Comparison of ENCODE assay signal across 8 mouse cellular contexts in the genomic region with DNA sequence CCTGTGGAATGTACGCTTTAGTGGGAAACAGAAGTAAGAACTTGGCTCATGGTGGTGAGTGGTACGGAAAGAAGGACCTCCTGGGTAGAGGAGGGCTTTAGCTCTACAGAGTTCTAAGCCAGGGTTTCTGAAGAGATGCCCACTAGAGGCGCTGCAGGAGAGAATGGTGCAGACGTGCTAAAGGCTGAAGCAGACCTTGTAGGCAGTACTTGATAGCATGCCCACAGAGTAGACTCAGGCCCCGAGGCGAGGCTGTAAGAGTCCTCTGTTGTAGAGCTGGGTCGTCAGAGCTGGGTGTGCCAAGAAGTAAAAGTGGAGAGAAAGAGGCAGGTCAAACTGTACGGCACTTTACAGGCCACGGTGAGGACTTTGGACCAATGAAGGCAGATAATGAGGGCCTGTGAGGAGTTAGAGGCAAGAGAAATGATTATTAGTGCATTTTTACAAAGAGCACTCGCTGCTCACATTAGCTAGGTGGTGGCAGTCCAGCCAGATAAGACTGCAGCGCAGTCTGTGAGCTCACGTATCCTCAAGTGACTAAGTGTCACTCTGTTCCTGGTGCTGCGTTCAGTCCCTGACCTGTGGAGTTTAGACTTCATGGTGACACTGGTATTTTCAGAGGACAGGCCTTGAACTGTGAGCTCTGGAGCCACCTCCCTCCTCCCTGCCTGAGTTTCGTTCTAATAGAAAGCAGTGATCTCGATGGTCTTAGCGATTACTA. TPM values are rescaled to one million over a fixed set of nuclear protein-coding genes. Genes with fewer than 3 reads are reported as not detected.
DNase-seq lines count a peak whose midpoint lies in the region; ATAC-seq and TF ChIP-seq lines count a peak whose summit lies in the region.

No protein-coding gene starts in this region.

- peak; percentile 27 for DNase-seq in heart, postnatal 0 days (ENCODE audit: low spot score)
- DNase-seq in heart, adult 8-10 months (ENCODE audit: low spot score) = no peak
- DNase-seq in testis, postnatal 14 days (ENCODE audit: low spot score) = no peak
- DNase-seq in urinary bladder, postnatal 10 days (ENCODE audit: low spot score) = no peak
- no peak for DNase-seq in urinary bladder, postnatal 25 days (ENCODE audit: low spot score)

- H3K27me3 ChIP-seq in heart, postnatal 0 days (ENCODE audit: control insufficient read depth, insufficient read depth, low read length) = no peaks in the 10 kb centered on the region
- H3K27me3 ChIP-seq in testis, adult 2 months (ENCODE audit: control insufficient read depth, insufficient read depth, low read length) = no peaks in the 10 kb centered on the region
- H3K27me3 ChIP-seq in intestine, postnatal 0 days (replicated peaks; ENCODE audit: control insufficient read depth, insufficient read depth, low read length) = no peaks in the 10 kb centered on the region
- no peaks in the 10 kb centered on the region for H3K27me3 ChIP-seq in small intestine, adult 2 months (ENCODE audit: control insufficient read depth, insufficient read depth, low read length)

- peak; percentile 50 for TF ChIP-seq CTCF in heart, postnatal 0 days (IDR thresholded peaks at IDR 0.05; ENCODE audit: low read depth)
- TF ChIP-seq CTCF in testis, adult 2 months (IDR thresholded peaks at IDR 0.05; ENCODE audit: control insufficient read depth, insufficient read depth, insufficient replicate concordance, low read depth, low read length) = peak; percentile 17; the same call in 1 of the 2 replicates
- TF ChIP-seq CTCF in intestine, postnatal 0 days (IDR thresholded peaks at IDR 0.05; ENCODE audit: low read depth) = peak; percentile 78
- peak; percentile 71; the same call in 1 of the 2 replicates for TF ChIP-seq CTCF in small intestine, adult 2 months (IDR thresholded peaks at IDR 0.05; ENCODE audit: extremely low read depth, insufficient read length, insufficient replicate concordance, low read depth, low read length)

- no peak overlapping the region for H3K27ac ChIP-seq in heart, postnatal 0 days (ENCODE audit: low read depth)
- no peak overlapping the region for H3K27ac ChIP-seq in testis, adult 2 months (ENCODE audit: control insufficient read depth, insufficient read depth, low read depth, low read length)
- peak overlapping the region; percentile 67; the same call in 1 of the 2 replicates for H3K27ac ChIP-seq in intestine, postnatal 0 days (ENCODE audit: low read depth, low read length)
- peak overlapping the region; percentile 80 for H3K27ac ChIP-seq in small intestine, adult 2 months (ENCODE audit: insufficient read depth, low read depth, low read length)

- no peaks in the 10 kb centered on the region for H3K9me3 ChIP-seq in heart, postnatal 0 days (replicated peaks; ENCODE audit: control insufficient read depth, low read length)
- no peaks in the 10 kb centered on the region for H3K9me3 ChIP-seq in intestine, postnatal 0 days (ENCODE audit: control insufficient read depth)

- H3K9ac ChIP-seq in heart, postnatal 0 days (replicated peaks; ENCODE audit: low read depth, low read length) = no peak overlapping the region
- no peak overlapping the region for H3K9ac ChIP-seq in intestine, postnatal 0 days (ENCODE audit: low read depth, low read length)

- peak; percentile 75 for ATAC-seq in heart, postnatal 0 days (ENCODE audit: insufficient read depth, low read depth)
- peak; percentile 97 for ATAC-seq in intestine, postnatal 0 days

- no peak for TF ChIP-seq EP300 in heart, postnatal 0 days (IDR thresholded peaks at IDR 0.05; ENCODE audit: low read depth)

- WGBS in heart, postnatal 0 days = 53% methylated on average over 16 of the region's 16 CpGs
- 40% methylated on average over 16 of the region's 16 CpGs for WGBS in intestine, postnatal 0 days
- 38% methylated on average over 16 of the region's 16 CpGs for WGBS in small intestine, adult 2 months

- no peak for TF ChIP-seq POLR2A in testis, adult 2 months (IDR thresholded peaks at IDR 0.05; ENCODE audit: control insufficient read depth, low read depth, low read length)
- TF ChIP-seq POLR2A in small intestine, adult 2 months (IDR thresholded peaks at IDR 0.05; ENCODE audit: low read depth, low read length) = no peak

- H3K36me3 ChIP-seq in heart, postnatal 0 days (replicated peaks; ENCODE audit: control insufficient read depth, insufficient read depth, low read length) = peaks cover 74% of the 10 kb centered on the region
- peaks cover 2% of the 10 kb centered on the region for H3K36me3 ChIP-seq in testis, adult 2 months (ENCODE audit: control insufficient read depth, insufficient read depth, low read length)
- peaks cover 60% of the 10 kb centered on the region for H3K36me3 ChIP-seq in intestine, postnatal 0 days (ENCODE audit: control insufficient read depth, insufficient read depth)
- peaks cover 56% of the 10 kb centered on the region for H3K36me3 ChIP-seq in small intestine, adult 2 months (ENCODE audit: control insufficient read depth, insufficient read depth, low read length)

- peaks cover 3% of the 10 kb centered on the region; the same call in 1 of the 2 replicates for H3K4me1 ChIP-seq in heart, postnatal 0 days (ENCODE audit: control insufficient read depth, insufficient read depth)
- no peaks in the 10 kb centered on the region for H3K4me1 ChIP-seq in testis, adult 2 months (ENCODE audit: control insufficient read depth, insufficient read depth, low read length)
- 0 out of 2 replicates have a peak, but pooled peaks cover 3% of the 10 kb centered on the region for H3K4me1 ChIP-seq in intestine, postnatal 0 days (replicated peaks; ENCODE audit: control insufficient read depth, insufficient read depth, low read length)
- H3K4me1 ChIP-seq in small intestine, adult 2 months (ENCODE audit: control insufficient read depth, insufficient read depth, insufficient read length, low read length) = peaks cover 19% of the 10 kb centered on the region

- no peak overlapping the region for H3K4me3 ChIP-seq in heart, postnatal 0 days (ENCODE audit: low read depth, low read length)
- no peak overlapping the region for H3K4me3 ChIP-seq in testis, adult 2 months (ENCODE audit: control insufficient read depth, low read depth, low read length)
- H3K4me3 ChIP-seq in intestine, postnatal 0 days (ENCODE audit: low read depth, low read length) = no peak overlapping the region
- H3K4me3 ChIP-seq in small intestine, adult 2 months (ENCODE audit: low read depth, low read length) = no peak overlapping the region

- no peak overlapping the region for H3K4me2 ChIP-seq in heart, postnatal 0 days (ENCODE audit: low read depth, low read length)
- H3K4me2 ChIP-seq in intestine, postnatal 0 days (replicated peaks; ENCODE audit: low read depth) = no peak overlapping the region

RNA-seq across cellular contexts. Expression of a gene that starts 9.8 kb away (rescaled TPM):
- not detected in 2 replicates for total RNA-seq in heart, postnatal 0 days (2014; rRNA removed; ENCODE audit: low replicate concordance)
- polyA plus RNA-seq in heart, postnatal 0 days (2015; fragmentation: Nextera tagmentation; extraction: Ambion mirVana) = 0.08 and 0.11 TPM in 2 replicates
- total RNA-seq in heart, adult 8-10 months (2022) = 1 to 10 TPM in 1 of 4 experiments, under 1 TPM in 3; 0.40 to 1.9 (median 0.58) TPM
- 261 and 281 TPM in 2 replicates for polyA plus RNA-seq in testis, adult 2 months (2012; rRNA removed)
- polyA plus RNA-seq in intestine, postnatal 0 days (2015; fragmentation: Nextera tagmentation; extraction: Ambion mirVana) = 0.17 and 0.38 TPM in 2 replicates
- 0.43 and 0.48 TPM in 2 replicates for polyA plus RNA-seq in small intestine, adult 2 months (2012; rRNA removed)

RNA-seq across cellular contexts. Expression of a gene that starts 42.5 kb away (rescaled TPM):
- total RNA-seq in heart, postnatal 0 days (2014; rRNA removed; ENCODE audit: low replicate concordance) = 35.0 and 53.5 TPM in 2 replicates
- 28.0 and 30.4 TPM in 2 replicates for polyA plus RNA-seq in heart, postnatal 0 days (2015; fragmentation: Nextera tagmentation; extraction: Ambion mirVana)
- 10 to 100 TPM; 57.3 to 65.7 (median 59.4) TPM for total RNA-seq in heart, adult 8-10 months (2022)
- polyA plus RNA-seq in testis, adult 2 months (2012; rRNA removed) = 13.2 and 13.6 TPM in 2 replicates
- polyA plus RNA-seq in intestine, postnatal 0 days (2015; fragmentation: Nextera tagmentation; extraction: Ambion mirVana) = 65.7 and 67.7 TPM in 2 replicates
- 58.6 and 69.4 TPM in 2 replicates for polyA plus RNA-seq in small intestine, adult 2 months (2012; rRNA removed)

Comparison
In these comparisons a context has a peak if more than half of its experiments do, and no peak if none do; other contexts are left out.
1. H3K27ac ChIP-seq: peak in intestine, postnatal 0 days (single experiment) and small intestine, adult 2 months (single experiment); none in heart, postnatal 0 days (single experiment) and testis, adult 2 months (single experiment).
2. CTCF ChIP-seq: peak in every context shown above with its lines; median percentile 78 in intestine, postnatal 0 days; 71 in small intestine, adult 2 months; 50 in heart, postnatal 0 days; 17 in testis, adult 2 months.
3. RNA of a gene that starts 9.8 kb away (polyA plus RNA-seq): 261 to 281 TPM in testis, adult 2 months; 0.43 to 0.48 TPM in small intestine, adult 2 months, 0.17 to 0.38 TPM in intestine, postnatal 0 days and 0.08 to 0.11 TPM in heart, postnatal 0 days; every median in the first group is over 100 times any median in the second.